Mouse (Mus musculus) cerebellum, adult 2 months (tissue): ENCODE data around the gene Mamdc4. TPM values are rescaled to one million over a fixed set of nuclear protein-coding genes. Genes with fewer than 3 reads are reported as not detected.
A peak's percentile ranks its signal among the peaks of the same experiment; 100 is the strongest.

ENCODE experiments used
- DNase-seq, 2 experiments: peaks; one replicate each; pipeline ENCODE4 v3.0.0; 2021
- H3K27ac ChIP-seq: fragments of 200-500 bp; 2 replicates; pipeline ENCODE4 v1.5.1; 2012; ENCODE audit warnings: low read length, control low read depth, inconsistent platforms; ENCODE audit not compliant: insufficient read depth
- H3K27me3 ChIP-seq: fragments of 200-500 bp; 2 replicates; pipeline ENCODE4 v1.6.1; 2012; ENCODE audit warnings: inconsistent platforms, mild to moderate bottlenecking, low read length, moderate library complexity; ENCODE audit not compliant: control insufficient read depth, insufficient read depth
- H3K4me1 ChIP-seq: fragments of 200-500 bp; 2 replicates; pipeline ENCODE4 v1.6.1; 2011; ENCODE audit warnings: low read length; ENCODE audit not compliant: control insufficient read depth, insufficient read depth
- H3K4me3 ChIP-seq: fragments of 200-500 bp; replicated peaks from 2 replicates; pipeline ENCODE3; 2011; ENCODE audit warnings: mild to moderate bottlenecking, low read depth, low read length, control low read depth; ENCODE audit not compliant: insufficient read depth
- CTCF ChIP-seq: fragments of 200-500 bp; IDR thresholded peaks from 2 replicates; pipeline ENCODE4 v1.5.1; 2011; ENCODE audit warnings: low read depth, mild to moderate bottlenecking, control low read depth, low read length, moderate library complexity, borderline replicate concordance; ENCODE audit not compliant: insufficient read depth
- POLR2A ChIP-seq: fragments of 200-500 bp; IDR thresholded peaks from 2 replicates; pipeline ENCODE4 v1.6.1; 2011; ENCODE audit warnings: low read length, control low read depth, borderline replicate concordance; ENCODE audit not compliant: insufficient read depth
- WGBS: fragments of 180-500 bp; shearing (Covaris S2); methylation state at CpG from one replicate; pipeline ENCODE4 v1.1.7; 2018; 5-methylcytosine and 5-hydroxymethylcytosine counted together
- polyA plus RNA-seq: library from polyadenylated mRNA; depleted of rRNA; stranded (reverse); fragments of >200 nt; gene quantifications from 2 replicates; pipeline ENCODE4 v1.2.3, GENCODE M21; 2012

The Mamdc4 gene
- polyA plus RNA-seq, 1 experiment, result 3.0 TPM

DNA sequence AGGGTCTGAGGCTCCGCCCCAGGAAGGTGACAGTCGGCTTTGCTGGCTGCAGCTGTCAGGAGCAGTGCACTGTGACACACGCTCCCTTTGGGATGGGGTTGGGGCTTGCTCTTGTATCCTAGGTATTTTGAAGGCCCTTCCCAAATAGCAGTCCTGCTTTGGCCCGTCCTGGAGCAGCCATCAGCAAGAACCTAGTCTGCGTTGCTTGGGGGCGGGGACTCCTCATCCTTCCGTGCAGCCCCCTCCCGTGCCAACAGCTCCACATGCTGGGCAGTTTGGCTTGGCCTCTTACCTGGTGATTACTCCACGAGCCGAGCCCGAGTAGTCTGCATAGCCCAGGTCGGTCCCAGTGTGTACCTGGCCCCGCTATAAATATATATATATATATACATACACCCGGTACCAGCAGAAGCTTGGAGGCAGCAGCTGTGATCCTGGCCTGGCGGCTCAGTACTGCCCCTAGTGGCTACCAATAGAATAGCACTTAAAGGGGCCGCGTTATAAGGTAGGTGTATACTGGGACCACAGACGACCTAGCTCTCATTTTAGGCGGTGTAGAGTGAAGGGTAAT is 6.7 kb upstream of the Mamdc4 start, which contains the start of gene Ajm1:
TSS of gene Ajm1 (minus strand) at position 464 of the 571 bp plus-strand sequence.
- Histone ChIP-seq H3K27me3 (no peaks in the 10 kb centered on the region), H3K4me1 (peaks cover 67% of the 10 kb centered on the region), H3K4me3 (peak within 1 kb of the TSS; percentile 70), H3K27ac (peak within 1 kb of the TSS; percentile 96)
- under 1% methylated on average over 19 of the region's 19 CpGs for WGBS
- TF ChIP-seq CTCF, result peak; percentile 79
- 0 out of 2 replicates have a peak, but pooled peaks have one; percentile 7 for TF ChIP-seq POLR2A
- peak; percentile 88 to 92 for DNase-seq

DNA sequence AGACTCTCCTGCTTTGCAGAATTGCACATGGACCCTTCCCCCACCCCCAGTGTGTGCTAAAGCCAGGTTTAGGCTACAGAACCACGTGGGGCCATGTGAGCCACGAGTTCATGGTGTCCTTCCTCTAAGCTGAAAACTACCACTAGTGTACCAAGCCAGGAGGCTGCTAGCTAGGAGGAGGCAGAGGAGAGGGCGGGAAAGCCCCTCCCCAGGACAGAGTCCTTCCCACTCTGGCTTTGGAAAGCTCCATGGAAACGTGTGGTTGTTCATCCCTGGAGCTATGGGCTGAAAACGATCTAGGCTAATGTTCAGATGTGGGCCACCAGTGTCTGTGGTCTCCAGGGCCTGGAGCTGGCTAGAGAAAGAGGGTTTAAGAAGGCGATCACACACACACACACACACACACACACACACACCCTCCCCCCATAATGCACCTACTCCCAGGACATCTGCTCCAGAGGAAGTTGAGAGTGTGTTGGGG is 6.0 kb upstream of the Mamdc4 start:
- H3K4me1 ChIP-seq, result peaks cover 74% of the 10 kb centered on the region
- DNase-seq, result peak; percentile 58 to 64
- no peak for TF ChIP-seq POLR2A
- TF ChIP-seq CTCF, result no peak
- no peaks in the 10 kb centered on the region for H3K27me3 ChIP-seq
- peak overlapping the region; percentile 70 for H3K4me3 ChIP-seq
- WGBS, result 4% methylated on average over 6 of the region's 6 CpGs
- H3K27ac ChIP-seq, result peak overlapping the region; percentile 96

DNA sequence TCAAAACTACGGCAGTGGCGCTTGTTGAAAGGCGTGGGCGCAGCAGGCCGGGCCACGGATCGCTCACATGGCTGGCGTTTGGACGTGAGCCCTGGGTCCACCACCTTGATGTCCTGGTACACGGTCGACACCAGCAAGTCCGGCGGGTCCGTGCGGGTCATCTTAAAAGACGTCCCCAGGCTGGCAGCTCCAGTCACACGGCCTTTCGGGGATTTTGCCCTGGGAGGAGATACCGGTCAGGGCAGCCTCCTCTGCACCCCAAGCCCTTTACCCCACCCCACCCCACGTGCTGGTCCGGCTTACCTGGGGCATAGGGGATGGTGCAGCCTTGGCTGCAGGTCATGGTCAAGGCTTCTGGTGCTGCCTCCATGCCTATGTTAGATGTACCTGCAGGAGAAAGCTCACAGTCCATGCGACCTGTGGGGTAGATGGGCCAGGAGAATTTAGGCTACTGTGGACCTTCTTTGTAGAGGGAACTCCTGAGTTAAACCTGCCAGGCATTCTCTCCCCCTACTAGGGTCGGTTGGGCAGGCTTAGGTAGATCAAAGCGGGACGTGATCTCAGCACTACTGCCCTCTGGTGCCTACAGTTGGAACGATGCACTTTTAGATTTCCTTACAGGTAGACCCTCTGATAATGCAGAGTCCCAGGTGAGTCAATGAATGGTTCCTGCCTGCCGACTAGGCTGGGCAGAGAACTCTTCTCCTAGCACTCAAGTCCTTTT is 5.3 kb upstream of the Mamdc4 start:
- DNase-seq, result peak; percentile 84 to 86
- TF ChIP-seq POLR2A, result no peak
- peak; percentile 79 for TF ChIP-seq CTCF
- H3K27me3 ChIP-seq, result no peaks in the 10 kb centered on the region
- H3K4me3 ChIP-seq, result peak overlapping the region; percentile 70
- peak overlapping the region; percentile 96 for H3K27ac ChIP-seq
- H3K4me1 ChIP-seq, result peaks cover 70% of the 10 kb centered on the region
- WGBS, result 5% methylated on average over 27 of the region's 27 CpGs

DNA sequence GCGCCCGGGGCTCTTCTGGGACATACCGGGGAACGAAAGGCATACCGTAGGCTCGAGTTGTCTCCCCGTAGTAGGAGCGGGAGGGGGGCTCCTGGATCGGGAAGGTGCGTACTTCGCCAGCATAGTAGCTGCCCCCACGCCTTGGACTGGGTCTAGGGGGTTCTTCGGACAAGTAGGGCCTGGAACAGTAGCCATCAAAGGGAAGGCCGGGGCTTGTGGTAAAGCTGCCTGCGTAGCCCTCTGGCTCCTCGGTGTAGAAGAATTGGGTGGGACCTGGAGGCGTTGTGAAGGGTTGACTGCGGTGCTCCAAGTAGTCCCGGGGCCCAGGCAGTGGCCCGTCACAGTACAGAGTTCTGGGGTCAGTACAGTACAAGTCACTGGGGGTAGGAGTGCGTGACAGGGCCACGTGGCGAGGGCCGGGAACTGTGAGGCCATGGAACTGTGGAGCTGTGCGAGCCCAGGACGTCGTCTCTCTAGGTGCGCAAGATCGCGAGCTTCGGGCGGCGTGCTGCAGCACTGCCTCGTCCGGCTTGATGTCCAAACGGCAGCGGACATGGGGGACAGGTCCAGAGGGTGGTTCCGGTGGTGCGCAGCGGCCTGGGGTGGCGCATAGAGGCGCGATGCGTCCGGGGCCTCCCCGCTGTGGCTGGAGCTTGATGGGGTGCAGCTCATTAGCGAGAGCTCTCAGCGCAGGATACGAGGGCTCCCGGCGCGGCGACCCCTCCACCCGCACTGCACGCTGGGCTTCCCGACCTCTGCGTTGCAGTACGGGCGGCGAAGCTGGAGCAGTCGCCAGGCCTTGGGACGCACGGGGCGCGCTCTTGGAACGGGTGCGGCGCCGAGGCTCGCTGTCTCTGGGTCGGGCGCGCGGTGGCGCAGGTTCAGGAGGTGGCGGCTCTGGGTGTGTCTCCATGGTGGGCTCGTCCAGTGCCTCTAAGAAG is 4.4 kb upstream of the Mamdc4 start:
- Histone ChIP-seq H3K4me3 (peak overlapping the region; percentile 70), H3K4me1 (peaks cover 63% of the 10 kb centered on the region), H3K27ac (peak overlapping the region; percentile 96), H3K27me3 (no peaks in the 10 kb centered on the region)
- peak; percentile 68 to 81 for DNase-seq
- WGBS, result 10% methylated on average over 77 of the region's 77 CpGs
- no peak for TF ChIP-seq POLR2A
- TF ChIP-seq CTCF, result no peak

DNA sequence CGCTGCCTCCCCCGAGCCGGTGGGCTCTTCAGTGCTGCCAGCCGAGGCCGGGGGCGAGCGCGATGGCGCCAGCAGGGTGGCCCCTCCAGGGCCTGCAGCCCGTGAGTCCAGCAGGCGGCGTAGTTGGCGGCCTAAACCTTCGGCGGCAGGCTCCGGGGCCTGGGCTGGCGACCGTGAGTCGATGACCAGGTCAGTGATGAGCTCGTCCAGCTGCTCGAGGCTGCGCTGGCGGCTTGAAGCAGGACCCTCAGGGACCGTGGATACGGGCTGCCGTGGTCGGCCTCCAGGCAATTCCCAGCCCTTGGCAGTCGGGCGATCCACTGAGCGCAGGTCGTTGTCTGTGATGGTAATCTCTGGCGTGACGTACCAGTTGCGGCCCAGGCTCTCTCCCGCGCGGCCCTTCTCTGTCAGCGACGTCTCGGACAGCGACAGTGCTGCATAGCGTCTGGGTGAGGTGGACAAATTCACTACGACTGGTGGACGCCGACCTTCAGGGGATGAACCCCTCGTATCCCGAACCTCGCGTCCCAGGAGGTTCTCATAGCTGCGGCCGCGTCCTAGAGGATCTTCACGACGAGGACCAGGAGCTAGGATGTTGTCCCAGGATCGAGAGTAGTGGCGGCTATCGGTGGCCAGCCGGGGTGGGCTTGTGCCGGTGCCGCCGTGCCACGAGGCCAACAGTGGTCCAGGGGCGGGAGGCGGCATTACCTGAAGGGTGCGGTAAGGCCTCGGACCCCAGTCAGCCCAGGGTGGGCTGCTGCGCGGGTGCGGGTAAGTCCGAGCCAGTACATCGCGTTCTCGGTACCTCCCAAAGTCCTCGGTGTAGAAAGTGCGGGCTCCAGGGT is 3.5 kb upstream of the Mamdc4 start:
- H3K27ac ChIP-seq, result peak overlapping the region; percentile 96
- TF ChIP-seq POLR2A (no peak), CTCF (no peak)
- WGBS, result 12% methylated on average over 75 of the region's 75 CpGs
- H3K4me3 ChIP-seq, result peak overlapping the region; percentile 70
- peaks cover 60% of the 10 kb centered on the region for H3K4me1 ChIP-seq
- H3K27me3 ChIP-seq, result no peaks in the 10 kb centered on the region
- DNase-seq, result peak; percentile 54 to 78

DNA sequence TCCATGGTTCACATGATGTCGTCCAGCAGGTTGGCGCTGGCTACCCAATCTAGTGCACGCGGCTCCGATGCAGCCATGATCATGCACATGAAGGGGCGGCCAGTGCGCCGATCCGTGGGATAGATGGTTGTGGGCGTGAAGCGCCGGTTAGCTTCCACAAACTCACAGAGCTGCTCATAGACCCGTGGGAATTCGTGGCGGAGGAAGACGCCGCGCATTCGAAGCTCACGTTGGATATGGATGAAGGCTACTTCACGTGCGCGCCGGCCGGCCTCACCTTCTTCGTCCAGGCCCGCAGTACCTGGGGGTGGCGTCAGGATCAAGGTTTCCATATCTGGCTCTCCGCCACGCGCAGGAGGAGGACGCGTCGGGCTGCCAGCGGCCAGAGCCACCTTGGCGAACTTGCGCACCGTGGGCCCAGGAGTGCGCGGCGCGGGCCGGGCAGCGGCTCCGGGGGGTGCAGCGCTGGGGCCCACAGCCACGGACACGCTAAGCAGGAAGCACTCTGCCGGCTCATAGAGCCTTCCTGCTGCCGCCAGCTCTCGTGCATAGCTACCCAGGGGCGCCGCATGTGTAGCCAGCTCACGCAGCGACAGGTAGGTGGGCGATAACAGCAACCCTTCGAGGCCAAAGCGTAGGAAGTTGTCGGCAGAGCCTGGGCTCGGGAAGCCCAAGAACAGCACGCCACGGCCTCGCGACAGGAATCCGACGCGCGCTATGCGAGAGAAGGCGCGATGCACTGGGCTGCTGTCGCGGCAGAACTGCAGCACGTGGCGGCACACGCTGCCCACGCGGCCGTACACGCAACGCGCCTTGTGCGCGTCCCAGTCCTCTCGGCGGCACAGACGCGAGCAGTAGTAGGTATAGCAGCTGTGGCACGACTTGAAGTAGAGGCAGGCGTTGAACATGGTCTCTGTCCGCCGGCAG is 2.6 kb upstream of the Mamdc4 start:
- Histone ChIP-seq H3K4me1 (peaks cover 52% of the 10 kb centered on the region), H3K27ac (peak overlapping the region; percentile 96), H3K4me3 (peak overlapping the region; percentile 32), H3K27me3 (no peaks in the 10 kb centered on the region)
- TF ChIP-seq CTCF, result no peak
- TF ChIP-seq POLR2A, result no peak
- WGBS, result 19% methylated on average over 92 of the region's 92 CpGs
- DNase-seq, result peak; percentile 56 to 68
